Mouse (Mus musculus) thymus, adult 2 months (tissue): ENCODE results near the gene Sapcd1.

Source experiments
- CTCF ChIP-seq: fragments of 200-500 bp; IDR thresholded peaks from 2 replicates; pipeline ENCODE4 v1.5.1; 2012; ENCODE audit warnings: mild to moderate bottlenecking, control low read depth, low read length, moderate library complexity, borderline replicate concordance; ENCODE audit not compliant: control insufficient read depth, poor library complexity, insufficient read depth; ENCODE audit errors: extremely low read depth
- POLR2A ChIP-seq: fragments of 200-500 bp; IDR thresholded peaks from 2 replicates; pipeline ENCODE4 v1.6.1; 2012; ENCODE audit warnings: mild to moderate bottlenecking, low read length, control low read depth, moderate library complexity; ENCODE audit not compliant: control insufficient read depth, poor library complexity, insufficient read depth; ENCODE audit errors: extremely low read depth

DNA sequence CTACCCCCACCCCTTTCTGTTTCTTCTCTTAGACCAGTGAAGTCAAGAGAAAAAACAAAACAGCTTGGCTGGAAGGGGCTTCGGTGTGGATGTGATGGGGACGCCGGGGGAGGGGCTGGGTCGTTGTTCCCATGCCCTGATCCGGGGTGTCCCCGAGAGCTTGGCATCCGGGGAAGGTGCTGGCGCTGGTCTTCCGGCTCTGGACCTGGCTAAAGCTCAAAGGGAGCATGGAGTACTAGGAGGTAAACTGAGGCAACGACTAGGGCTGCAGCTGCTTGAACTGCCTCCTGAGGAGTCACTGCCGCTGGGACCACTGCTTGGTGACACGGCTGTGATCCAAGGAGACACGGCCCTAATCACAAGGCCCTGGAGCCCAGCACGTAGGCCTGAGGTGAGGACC, 32.3 kb upstream of the Sapcd1 start:
- TF ChIP-seq POLR2A (no peak), CTCF (no peak)
